Mouse (Mus musculus) embryonic fibroblast, embryonic 13.5 days (primary cell): Measurements from ENCODE around the gene Commd1. TPM values are rescaled to one million over a fixed set of nuclear protein-coding genes. Genes with fewer than 3 reads are reported as not detected.

Source experiments
- H3K27ac ChIP-seq: 2 replicates; pipeline ENCODE4 v1.5.1; 2012; ENCODE audit warnings: low read length, control low read depth, inconsistent platforms; ENCODE audit not compliant: insufficient read depth
- H3K4me1 ChIP-seq: 2 replicates; pipeline ENCODE4 v1.6.1; 2011; ENCODE audit warnings: low read length; ENCODE audit not compliant: control insufficient read depth, insufficient read depth
- H3K4me3 ChIP-seq: 2 replicates; pipeline ENCODE4 v1.5.1; 2011; ENCODE audit warnings: mild to moderate bottlenecking, control low read depth, low read length; ENCODE audit not compliant: insufficient read depth
- CTCF ChIP-seq: IDR thresholded peaks from 2 replicates; pipeline ENCODE4 v1.5.1; 2011; ENCODE audit warnings: mild to moderate bottlenecking, control low read depth, low read length, moderate library complexity, borderline replicate concordance; ENCODE audit not compliant: insufficient read depth
- POLR2A ChIP-seq: IDR thresholded peaks from 2 replicates; pipeline ENCODE4 v1.6.1; 2011; ENCODE audit warnings: low read depth, mild to moderate bottlenecking, control low read depth, low read length, moderate library complexity
- polyA plus RNA-seq: library from polyadenylated mRNA; stranded (reverse); fragments of >200 nt; gene quantifications from 2 replicates; pipeline ENCODE4 v1.2.4, GENCODE M21; 2011; ENCODE audit warnings: low read depth; ENCODE audit not compliant: missing spikeins, insufficient read length

Commd1 gene
- polyA plus RNA-seq, 1 experiment = 102 TPM

GRCm38 (mm10) chr11:22972746-22973526, 9.2 kb downstream of the Commd1 start:
- Histone ChIP-seq H3K4me3 (peak overlapping the region; percentile 57), H3K27ac (peak overlapping the region; percentile 53), H3K4me1 (no peaks in the 10 kb centered on the region)
- TF ChIP-seq POLR2A (peak; percentile 54), CTCF (no peak)

GRCm38 (mm10) chr11:22971835-22972709, 10.1 kb downstream of the Commd1 start, which contains the start of gene Zrsr1:
Gene Zrsr1 (plus strand): TSS chr11:22972005.
- peak within 1 kb of the TSS; percentile 53; the same call in 1 of the 2 replicates for H3K27ac ChIP-seq
- no peak for TF ChIP-seq CTCF
- peak; percentile 89 for TF ChIP-seq POLR2A
- no peaks in the 10 kb centered on the region for H3K4me1 ChIP-seq
- H3K4me3 ChIP-seq = peak within 1 kb of the TSS; percentile 48

DNA sequence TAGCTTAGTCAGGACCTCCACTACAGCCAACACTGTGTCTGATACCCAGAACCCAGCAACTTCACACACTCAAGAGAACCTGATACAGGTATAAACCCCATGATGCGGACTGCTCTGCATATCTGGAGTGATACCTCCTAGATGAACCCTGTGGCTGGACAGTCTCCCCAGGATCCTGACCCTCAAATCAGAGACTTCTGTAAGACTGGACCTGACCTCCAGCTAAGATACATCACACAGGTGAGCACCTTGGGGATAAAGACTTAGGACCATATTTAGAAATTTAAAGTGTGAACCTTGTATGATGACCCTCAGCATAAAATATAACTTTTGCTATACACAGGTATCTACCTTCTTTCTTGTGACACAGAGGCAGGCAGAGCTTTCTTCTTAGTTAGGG, 11.6 kb downstream of the Commd1 start:
- no peaks in the 10 kb centered on the region for H3K4me1 ChIP-seq
- TF ChIP-seq POLR2A (no peak), CTCF (no peak)
- H3K4me3 ChIP-seq = no peak overlapping the region
- H3K27ac ChIP-seq = no peak overlapping the region

- no peak for TF ChIP-seq CTCF
- TF ChIP-seq POLR2A = no peak
- Histone ChIP-seq H3K27ac (no peak overlapping the region), H3K4me1 (peaks cover 2% of the 10 kb centered on the region), H3K4me3 (no peak overlapping the region)
Observed at GRCm38 (mm10) chr11:22969486-22969885, 12.7 kb downstream of the Commd1 start.

- Histone ChIP-seq H3K4me1 (peaks cover 4% of the 10 kb centered on the region), H3K27ac (no peak overlapping the region), H3K4me3 (no peak overlapping the region)
- TF ChIP-seq CTCF (no peak), POLR2A (no peak)
Observed at GRCm38 (mm10) chr11:22965503-22965902, 16.7 kb downstream of the Commd1 start.

GRCm38 (mm10) chr11:22964401-22964800, 17.8 kb downstream of the Commd1 start:
- Histone ChIP-seq H3K4me3 (no peak overlapping the region), H3K4me1 (peaks cover 4% of the 10 kb centered on the region), H3K27ac (no peak overlapping the region)
- no peak for TF ChIP-seq CTCF
- TF ChIP-seq POLR2A = no peak

- Histone ChIP-seq H3K4me3 (no peak overlapping the region), H3K27ac (no peak overlapping the region), H3K4me1 (peaks cover 4% of the 10 kb centered on the region)
- TF ChIP-seq CTCF (no peak), POLR2A (no peak)
Observed at GRCm38 (mm10) chr11:22962101-22962500, 20.1 kb downstream of the Commd1 start.

DNA sequence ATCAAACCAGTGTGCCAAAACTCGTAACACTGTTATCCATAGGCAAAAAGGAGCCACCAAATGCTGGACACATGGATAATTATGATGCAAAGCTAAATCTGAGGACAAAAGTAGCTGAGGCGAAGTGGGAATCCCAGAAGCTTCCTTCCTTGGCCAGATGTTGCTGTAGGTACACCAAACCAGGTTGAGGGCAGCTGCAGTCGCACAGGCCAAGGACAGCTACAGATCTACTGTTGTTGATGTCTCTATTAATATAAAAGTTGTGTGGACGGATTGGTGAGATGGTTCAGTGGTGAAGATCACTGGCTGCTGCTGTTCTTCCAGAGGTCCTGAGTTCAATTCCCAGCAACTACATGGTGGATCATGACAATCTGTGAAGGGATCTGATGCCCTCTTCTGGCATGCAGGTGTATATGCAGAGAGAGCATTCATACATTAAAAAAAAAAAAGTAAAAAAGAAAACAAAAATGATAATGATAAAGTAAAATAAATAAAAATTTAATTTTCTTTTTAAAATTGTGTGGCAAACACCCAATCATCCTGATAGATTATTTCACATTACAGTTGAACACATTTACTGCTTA, 24.3 kb downstream of the Commd1 start:
- Histone ChIP-seq H3K27ac (no peak overlapping the region), H3K4me3 (no peak overlapping the region), H3K4me1 (no peaks in the 10 kb centered on the region)
- TF ChIP-seq POLR2A = no peak
- TF ChIP-seq CTCF = no peak

DNA sequence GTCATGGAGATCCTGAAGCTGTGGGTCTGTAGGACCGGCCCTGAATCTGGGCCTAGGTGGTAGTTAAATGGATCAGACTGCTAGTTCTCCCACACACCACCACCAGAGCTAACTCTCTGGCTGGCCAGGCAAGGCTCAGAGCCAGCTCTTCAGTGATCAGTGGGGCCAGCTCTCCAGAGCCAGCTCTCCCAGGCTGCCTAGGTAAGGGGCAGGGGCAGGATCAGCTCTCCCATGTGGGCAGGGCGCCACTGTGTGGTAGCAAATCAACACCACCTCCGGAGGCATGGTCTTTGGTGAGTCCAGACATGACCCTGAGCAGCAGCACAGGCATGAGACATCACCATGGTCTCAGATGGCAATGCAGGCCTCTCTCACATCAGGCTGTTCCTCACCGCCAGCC, 25.4 kb downstream of the Commd1 start:
- H3K4me3 ChIP-seq = no peak overlapping the region
- H3K27ac ChIP-seq = no peak overlapping the region
- TF ChIP-seq CTCF (peak; percentile 74; the same call in 1 of the 2 replicates), POLR2A (no peak)
- H3K4me1 ChIP-seq = no peaks in the 10 kb centered on the region

- Histone ChIP-seq H3K4me1 (no peaks in the 10 kb centered on the region), H3K27ac (no peak overlapping the region), H3K4me3 (no peak overlapping the region)
- TF ChIP-seq CTCF (no peak), POLR2A (no peak)
Observed at GRCm38 (mm10) chr11:22956346-22956745, 25.8 kb downstream of the Commd1 start.

GRCm38 (mm10) chr11:22952668-22953067, 29.5 kb downstream of the Commd1 start:
- peaks cover 4% of the 10 kb centered on the region; the same call in 1 of the 2 replicates for H3K4me1 ChIP-seq
- no peak overlapping the region for H3K4me3 ChIP-seq
- H3K27ac ChIP-seq = no peak overlapping the region
- TF ChIP-seq CTCF (no peak), POLR2A (no peak)
